Mouse (Mus musculus) small intestine, adult 2 months (tissue): ENCODE measurements around the gene Cypt1. TPM values are rescaled to one million over a fixed set of nuclear protein-coding genes. Genes with fewer than 3 reads are reported as not detected.

Experiments
- H3K27ac ChIP-seq: fragments of 200-500 bp; 2 replicates; pipeline ENCODE4 v1.5.1; 2012; ENCODE audit warnings: low read depth, low read length, control low read depth, inconsistent platforms; ENCODE audit not compliant: insufficient read depth
- H3K27me3 ChIP-seq: fragments of 200-500 bp; 2 replicates; pipeline ENCODE4 v1.6.1; 2012; ENCODE audit warnings: mild to moderate bottlenecking, moderate library complexity, low read length, inconsistent platforms; ENCODE audit not compliant: control insufficient read depth, insufficient read depth
- H3K36me3 ChIP-seq: fragments of 200-500 bp; 2 replicates; pipeline ENCODE4 v1.6.1; 2012; ENCODE audit warnings: mild to moderate bottlenecking, low read length, control low read depth, inconsistent platforms; ENCODE audit not compliant: control insufficient read depth, insufficient read depth
- H3K4me1 ChIP-seq: fragments of 200-500 bp; 2 replicates; pipeline ENCODE4 v1.6.1; 2012; ENCODE audit warnings: low read length, inconsistent platforms, mixed read lengths; ENCODE audit not compliant: control insufficient read depth, insufficient read depth, insufficient read length
- H3K4me3 ChIP-seq: fragments of 200-500 bp; 2 replicates; pipeline ENCODE4 v1.5.1; 2012; ENCODE audit warnings: low read depth, mild to moderate bottlenecking, control low read depth, inconsistent platforms, low read length, moderate library complexity
- CTCF ChIP-seq: fragments of 200-500 bp; IDR thresholded peaks from 2 replicates; pipeline ENCODE4 v1.5.1; 2012; ENCODE audit warnings: low read depth, mild to moderate bottlenecking, control low read depth, inconsistent platforms, low read length, moderate library complexity, mixed read lengths; ENCODE audit not compliant: insufficient replicate concordance, insufficient read length; ENCODE audit errors: extremely low read depth
- POLR2A ChIP-seq: fragments of 200-500 bp; IDR thresholded peaks from 2 replicates; pipeline ENCODE4 v1.6.1; 2012; ENCODE audit warnings: low read depth, mild to moderate bottlenecking, control low read depth, inconsistent platforms, low read length, moderate library complexity
- WGBS: fragments of 180-500 bp; shearing (Covaris S2); methylation state at CpG from one replicate; pipeline ENCODE4 v1.1.7; 2018; 5-methylcytosine and 5-hydroxymethylcytosine counted together
- polyA plus RNA-seq: library from polyadenylated mRNA; depleted of rRNA; stranded (reverse); fragments of >200 nt; gene quantifications from 2 replicates; pipeline ENCODE4 v1.2.3, GENCODE M21; 2012; rRNA removed

Gene Cypt1
- not detected in 2 replicates for polyA plus RNA-seq

DNA sequence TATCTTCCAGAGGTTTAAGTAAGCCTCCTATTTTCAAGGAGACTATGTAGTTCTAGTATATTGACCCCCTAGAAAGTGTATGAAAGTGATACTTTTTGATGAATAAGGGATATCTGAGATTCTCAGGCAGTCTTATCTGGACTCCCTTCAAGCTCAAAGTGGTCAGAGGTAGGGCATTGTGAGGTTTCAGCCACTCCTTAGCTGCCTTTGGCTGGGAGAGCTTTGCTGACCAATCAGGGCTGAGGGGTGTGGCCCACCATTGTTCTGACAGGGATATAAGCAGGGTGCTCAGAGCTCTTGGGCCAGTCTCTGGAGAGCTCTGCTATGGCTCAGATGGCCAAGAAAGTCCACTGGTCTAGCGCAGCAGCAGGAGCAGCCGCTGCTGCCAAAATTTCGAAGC, at the start of gene Cypt1:
Gene Cypt1 (plus strand): TSS at position 301 of the 400 bp plus-strand sequence.
- WGBS = 95% methylated on average over 3 of the region's 3 CpGs
- no peak within 1 kb of the TSS for H3K27ac ChIP-seq
- H3K4me1 ChIP-seq = no peaks in the 10 kb centered on the region

DNA sequence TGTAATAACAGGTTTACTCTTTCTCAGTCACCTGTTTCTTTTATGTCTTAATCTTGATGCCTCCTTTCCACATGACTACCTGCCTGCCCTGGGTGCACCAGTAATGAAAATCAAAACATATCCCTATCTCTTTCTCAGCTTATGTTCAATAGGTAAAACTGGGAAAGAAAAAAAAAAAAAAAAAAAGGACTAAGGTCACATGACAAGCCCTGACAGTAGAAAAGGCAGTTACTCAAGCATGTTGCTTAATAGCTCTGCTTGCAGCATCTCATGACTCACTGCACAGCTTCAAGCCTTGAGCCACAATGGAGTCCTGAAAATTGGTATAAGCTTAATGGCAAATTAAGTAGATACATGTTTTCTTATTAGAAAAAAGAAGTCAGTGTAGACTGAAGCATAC, 24.1 kb downstream of the Cypt1 start:
- TF ChIP-seq CTCF = no peak
- no peak for TF ChIP-seq POLR2A
- no peak overlapping the region for H3K27ac ChIP-seq
- H3K36me3 ChIP-seq = no peaks in the 10 kb centered on the region
- H3K4me1 ChIP-seq = no peaks in the 10 kb centered on the region
- H3K4me3 ChIP-seq = no peak overlapping the region
- no peaks in the 10 kb centered on the region for H3K27me3 ChIP-seq

More for the DNA sequence above, at the start of gene Cypt1:
- no peak for TF ChIP-seq POLR2A
- no peak for TF ChIP-seq CTCF
- no peak within 1 kb of the TSS for H3K4me3 ChIP-seq
- H3K27me3 ChIP-seq = no peaks in the 10 kb centered on the region
- no peaks in the 10 kb centered on the region for H3K36me3 ChIP-seq

DNA sequence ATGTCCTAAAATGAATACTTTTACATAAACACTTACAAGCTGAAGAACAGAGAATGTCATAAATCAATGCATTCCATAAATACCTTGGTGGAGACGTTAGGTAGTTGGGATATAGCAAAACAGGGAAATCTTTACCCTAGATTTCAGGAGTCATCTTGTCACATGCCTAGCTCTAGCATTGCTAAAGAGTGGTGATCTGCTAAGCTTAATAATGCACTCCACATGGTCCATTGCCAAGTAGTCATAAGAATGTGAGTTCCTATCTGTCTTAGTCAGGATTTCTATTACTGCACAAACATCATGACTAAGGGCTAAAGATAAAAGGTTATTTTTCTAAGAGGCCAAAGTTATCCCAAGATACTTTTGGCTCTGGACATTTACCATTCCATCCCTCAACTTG, 34.4 kb downstream of the Cypt1 start:
- H3K4me1 ChIP-seq = peaks cover 9% of the 10 kb centered on the region; the same call in 1 of the 2 replicates
- TF ChIP-seq POLR2A (no peak), CTCF (no peak)
- no peaks in the 10 kb centered on the region for H3K27me3 ChIP-seq
- H3K4me3 ChIP-seq = no peak overlapping the region
- H3K36me3 ChIP-seq = no peaks in the 10 kb centered on the region
- 23% methylated on average over 1 of the region's 1 CpGs for WGBS
- H3K27ac ChIP-seq = no peak overlapping the region

DNA sequence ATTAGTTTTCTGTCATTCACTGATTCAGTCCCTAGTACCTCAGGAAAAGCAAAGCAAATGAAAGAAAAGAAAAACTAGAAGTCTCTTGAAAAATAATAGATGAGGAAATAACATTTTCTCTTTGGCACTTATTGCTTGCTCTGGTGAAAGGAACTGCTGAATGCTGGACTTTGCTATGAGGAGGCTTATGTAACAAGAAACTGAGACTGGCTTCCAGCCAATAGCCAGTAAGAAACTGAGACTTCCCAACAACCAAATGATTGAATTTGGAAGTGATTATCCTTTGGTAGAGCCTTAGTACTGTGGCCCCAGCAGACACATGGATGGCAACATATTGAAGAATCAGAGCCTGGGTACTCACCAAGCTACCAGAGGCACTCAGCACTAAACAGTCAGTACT, 35.8 kb downstream of the Cypt1 start:
- H3K4me3 ChIP-seq = no peak overlapping the region
- H3K36me3 ChIP-seq = no peaks in the 10 kb centered on the region
- H3K27ac ChIP-seq = peak overlapping the region; percentile 75
- no peaks in the 10 kb centered on the region for H3K27me3 ChIP-seq
- H3K4me1 ChIP-seq = peaks cover 11% of the 10 kb centered on the region; the same call in 1 of the 2 replicates
- TF ChIP-seq CTCF (no peak), POLR2A (no peak)

Other genes with a start within 250 kb of the Cypt1 start
- 5.9 and 21.9 TPM in 2 replicates for gene Maoa, start 96.8 kb downstream of the Cypt1 start, polyA plus RNA-seq